Mouse (Mus musculus): ENCODE results near the gene Gm4201.
"Not testable (repeated sequence)": the region's sequence is repeated elsewhere in the genome, so short reads cannot be mapped to it uniquely, and the experiment has no call there.

Gene Gm4201

DNA sequence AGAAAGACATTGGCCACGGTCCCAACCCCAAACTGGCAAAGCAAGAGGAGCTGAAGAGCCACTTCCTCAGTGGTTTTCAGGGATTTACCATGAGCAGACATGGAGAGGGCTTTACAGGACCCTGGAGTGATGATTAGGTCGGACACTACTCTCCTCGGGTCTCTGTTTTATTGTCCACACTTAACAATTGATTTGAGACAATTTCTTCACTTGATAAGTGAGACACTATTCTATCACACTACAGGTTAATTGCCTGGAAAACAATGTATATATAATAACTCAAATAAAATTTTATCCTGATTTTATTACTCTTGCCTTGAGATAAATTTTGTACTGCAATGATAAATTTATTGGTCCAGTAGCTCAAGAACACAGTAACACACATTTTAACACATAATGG lies at the start of gene Gm4201:
Gm4201 (minus strand) TSS at position 101 of the 400 bp plus-strand sequence.
- DNase-seq (ENCODE audit: inconsistent ontology term), result not testable (repeated sequence)

DNA sequence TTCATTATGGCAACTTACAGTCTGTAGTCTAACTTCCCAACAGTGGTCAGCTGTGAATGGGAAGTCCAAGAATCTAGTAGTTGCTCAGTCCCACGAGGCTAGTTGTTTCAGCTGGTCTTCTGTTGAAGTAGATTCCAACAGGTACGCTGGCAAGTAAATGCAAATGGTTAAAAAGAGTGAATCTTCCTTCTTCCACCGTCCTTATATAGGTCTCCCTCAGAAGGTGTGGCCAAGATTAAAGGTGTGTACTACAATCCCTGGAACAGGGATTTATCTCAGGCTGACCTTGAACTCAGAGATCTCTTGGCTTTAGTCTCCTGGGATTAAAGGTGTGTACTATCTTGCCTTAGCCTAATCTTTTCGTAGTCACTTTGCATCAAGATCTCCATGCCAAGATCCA lies 22.9 kb upstream of the Gm4201 start, which contains the start of gene Gm4565:
Gm4565 (minus strand) TSS at position 101 of the 400 bp plus-strand sequence.
- not testable (repeated sequence) for DNase-seq (ENCODE audit: inconsistent ontology term)

GRCm38 (mm10) chr7:22534787-22535186 lies 30.4 kb downstream of the Gm4201 start, which contains the start of gene Gm8677:
Gene Gm8677, minus strand, starts transcription at chr7:22534887.
- DNase-seq (ENCODE audit: inconsistent ontology term), result not testable (repeated sequence)

GRCm38 (mm10) chr7:22522667-22523066 lies 42.5 kb downstream of the Gm4201 start, which contains the start of gene Vmn1r152:
Gene Vmn1r152, plus strand, starts transcription at chr7:22522967.
- not testable (repeated sequence) for DNase-seq (ENCODE audit: inconsistent ontology term)
